Mouse (Mus musculus) embryonic fibroblast, embryonic 13.5 days (primary cell): ENCODE data around the gene Ndufs8.

ENCODE experiments used
- CTCF ChIP-seq: IDR thresholded peaks from 2 replicates; pipeline ENCODE4 v1.5.1; 2011; ENCODE audit warnings: mild to moderate bottlenecking, control low read depth, low read length, moderate library complexity, borderline replicate concordance; ENCODE audit not compliant: insufficient read depth
- POLR2A ChIP-seq: IDR thresholded peaks from 2 replicates; pipeline ENCODE4 v1.6.1; 2011; ENCODE audit warnings: low read depth, mild to moderate bottlenecking, control low read depth, low read length, moderate library complexity

GRCm38 (mm10) chr19:3950331-3950730 lies 37.8 kb upstream of the Ndufs8 start:
- TF ChIP-seq CTCF (no peak), POLR2A (no peak)
